Mouse (Mus musculus): ENCODE data around the gene Gm16429.
"Not testable (repeated sequence)": the region's sequence is repeated elsewhere in the genome, so short reads cannot be mapped to it uniquely, and the experiment has no call there.

Gm16429 gene

DNA sequence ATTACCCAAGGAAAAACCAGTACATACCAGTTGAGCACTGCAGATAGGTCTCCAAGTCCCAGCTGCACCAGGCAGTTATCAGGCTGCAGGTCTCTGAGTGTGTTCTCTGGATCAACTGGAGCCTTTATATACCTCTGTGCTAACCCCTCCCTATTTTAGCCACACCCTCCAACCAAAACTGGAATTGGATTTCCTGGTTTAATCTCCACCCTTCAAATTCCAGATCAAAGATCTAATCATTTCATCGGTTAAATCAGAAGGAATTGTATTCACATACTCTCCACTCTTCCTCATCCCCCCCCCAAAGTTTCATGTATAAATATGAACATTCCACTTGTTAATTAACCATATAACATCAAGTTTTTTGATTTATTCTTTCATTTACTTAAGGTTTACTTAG, at the start of gene Gm16429:
Gene Gm16429, minus strand, starts transcription at position 101 of the 400 bp plus-strand sequence.
- in situ Hi-C loops (cut with MboI; ENCODE audit: low pct_unique_long_range_greater_than_20kb in 1 of 2, low sequenced_read_pairs in 2 of 2, unreplicated experiment in 1 of 2) = not testable (repeated sequence)
